Mouse (Mus musculus): ENCODE results near the gene S1pr5.
"Not testable (repeated sequence)": the region's sequence is repeated elsewhere in the genome, so short reads cannot be mapped to it uniquely, and the experiment has no call there.

Gene S1pr5

GRCm38 (mm10) chr9:21208626-21209025 lies 39.6 kb downstream of the S1pr5 start:
- DNase-seq (ENCODE audit: low read depth, low spot score): no peak

GRCm38 (mm10) chr9:21206848-21207247 lies 41.4 kb downstream of the S1pr5 start:
- DNase-seq (ENCODE audit: low read depth, low spot score): no peak

- DNase-seq (ENCODE audit: low read depth, low spot score): no peak
These were observed 43.5 kb downstream of the S1pr5 start for GRCm38 (mm10) chr9:21204528-21205272.

GRCm38 (mm10) chr9:21204156-21204527 lies 44.1 kb downstream of the S1pr5 start:
- no peak for DNase-seq (ENCODE audit: low read depth, low spot score)

- DNase-seq (ENCODE audit: low read depth, low spot score): no peak
These were observed 49.3 kb downstream of the S1pr5 start for GRCm38 (mm10) chr9:21198960-21199359.

- no peak for DNase-seq (ENCODE audit: low read depth, low spot score)
These were observed 50.3 kb downstream of the S1pr5 start for GRCm38 (mm10) chr9:21197981-21198380.

- no peak for DNase-seq (ENCODE audit: low read depth, low spot score)
These were observed 51.5 kb downstream of the S1pr5 start for GRCm38 (mm10) chr9:21196521-21197433.

GRCm38 (mm10) chr9:21195736-21196505 lies 52.3 kb downstream of the S1pr5 start:
- DNase-seq (ENCODE audit: low read depth, low spot score): not testable (repeated sequence)

GRCm38 (mm10) chr9:21194787-21195493 lies 53.3 kb downstream of the S1pr5 start:
- no peak for DNase-seq (ENCODE audit: low read depth, low spot score)

- no peak for DNase-seq (ENCODE audit: low read depth, low spot score)
These were observed 54.5 kb downstream of the S1pr5 start for GRCm38 (mm10) chr9:21193786-21194185.
